In the genomic region with DNA sequence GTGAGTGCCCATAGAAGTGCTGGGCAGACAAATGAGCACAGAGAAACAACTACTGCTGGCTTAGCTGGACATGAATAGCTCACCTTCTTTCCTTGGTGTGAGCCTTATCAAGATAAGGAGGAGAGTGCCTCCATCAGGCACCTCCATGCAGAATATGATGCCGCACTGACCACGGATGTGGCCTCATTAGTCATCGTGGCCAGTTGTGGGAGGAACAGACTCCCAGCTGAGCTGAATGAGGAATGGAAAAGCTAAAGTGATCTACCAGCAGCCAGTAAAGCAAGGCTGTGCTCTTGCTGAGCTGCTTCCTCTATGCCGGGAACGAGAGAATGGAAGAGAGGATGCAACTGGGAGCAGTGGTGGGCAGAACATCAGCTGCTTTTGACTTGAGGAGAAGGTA, we compare ENCODE assay signal across 11 mouse cellular contexts.
A peak's percentile ranks its signal among the peaks of the same experiment; 100 is the strongest.
DNase-seq lines count a peak whose midpoint lies in the region; ATAC-seq and TF ChIP-seq lines count a peak whose summit lies in the region.
"Had no signal": no experiment of that assay in that cellular context is flagged by ENCODE, and none has a peak within 500 bp of the region (broad histone marks: within the 10 kb centered on the region; RNA-seq: fewer than 3 reads in every experiment).

No protein-coding gene starts in this region.

- H3K27me3 ChIP-seq in kidney, embryonic 14.5 days (ENCODE audit: control insufficient read depth, insufficient read depth, low read length) = no peaks in the 10 kb centered on the region
- H3K27me3 ChIP-seq in MEL (ENCODE audit: control insufficient read depth in 1 of 2, insufficient read depth in 2 of 2, low read length in 2 of 2) = no peaks in the 10 kb centered on the region
- H3K27me3 ChIP-seq in megakaryocyte, embryonic 14.5 days (replicated peaks) = no peaks in the 10 kb centered on the region
- H3K27me3 ChIP-seq: embryonic facial prominence, embryonic 12.5 days; liver, embryonic 13.5 days had no signal

- no peak overlapping the region for H3K4me2 ChIP-seq in kidney, embryonic 14.5 days (replicated peaks; ENCODE audit: low read depth, low read length)
- H3K4me2 ChIP-seq: embryonic facial prominence, embryonic 12.5 days; liver, embryonic 13.5 days had no signal

- H3K36me3 ChIP-seq in kidney, embryonic 14.5 days (ENCODE audit: control insufficient read depth, insufficient read depth, low read length) = 0 out of 2 replicates have a peak, but pooled peaks cover under 1% of the 10 kb centered on the region
- peaks cover 6 to 30% of the 10 kb centered on the region in 2 experiments; a peak in 3 of 4 replicates for H3K36me3 ChIP-seq in MEL (ENCODE audit: control insufficient read depth in 1 of 2, insufficient read depth in 2 of 2, low read length in 2 of 2)
- H3K36me3 ChIP-seq in megakaryocyte, embryonic 14.5 days (replicated peaks; ENCODE audit: low read length) = peaks cover 22% of the 10 kb centered on the region
- H3K36me3 ChIP-seq: embryonic facial prominence, embryonic 12.5 days; liver, embryonic 13.5 days had no signal

- TF ChIP-seq EP300 in MEL (IDR thresholded peaks at IDR 0.05; ENCODE audit: low read depth in 1 of 2, low read length in 2 of 2) = no peak

- H3K27ac ChIP-seq in kidney, embryonic 14.5 days (ENCODE audit: low read depth, low read length) = peak overlapping the region; percentile 33; the same call in 1 of the 2 replicates
- no peak overlapping the region for H3K27ac ChIP-seq in MEL (ENCODE audit: control insufficient read depth, low read depth, low read length)
- H3K27ac ChIP-seq: embryonic facial prominence, embryonic 12.5 days; layer of hippocampus, adult 2 months; liver, embryonic 13.5 days had no signal

- peak; percentile 68 for DNase-seq in adrenal gland, adult 2 months
- DNase-seq in adrenal gland, postnatal 25 days = no peak
- no peak for DNase-seq in kidney, postnatal 4 days
- no peak for DNase-seq in MEL (ENCODE audit: low read depth, low spot score)
- DNase-seq in left cerebral cortex, postnatal 25 days (ENCODE audit: low spot score in 2 of 2) = no peak
- DNase-seq: liver, embryonic 13.5 days had no signal

- no peak for TF ChIP-seq POLR2A in MEL (IDR thresholded peaks at IDR 0.05; ENCODE audit: control insufficient read depth in 1 of 2, insufficient read depth in 1 of 2, low read depth in 1 of 2, low read length in 2 of 2, poor library complexity in 1 of 2)

- intact Hi-C loops in left cerebral cortex, postnatal 25 days (cut with DNase I) = no loop called here

- no peak for TF ChIP-seq CTCF in MEL (IDR thresholded peaks at IDR 0.05 in 2 of 3, conservative IDR thresholded peaks at IDR 0.05 in 1 of 3; ENCODE audit: control insufficient read depth in 1 of 3, insufficient read depth in 1 of 3, low read depth in 2 of 3, low read length in 3 of 3, poor library complexity in 1 of 3, severe bottlenecking in 1 of 3)

- H3K4me3 ChIP-seq in kidney, embryonic 14.5 days (ENCODE audit: low read length) = no peak overlapping the region
- H3K4me3 ChIP-seq in MEL (ENCODE audit: control insufficient read depth in 1 of 2, insufficient read depth in 1 of 2, low read depth in 2 of 2, low read length in 2 of 2) = no peak overlapping the region
- H3K4me3 ChIP-seq in megakaryocyte, embryonic 14.5 days (replicated peaks) = peak overlapping the region; percentile 87
- H3K4me3 ChIP-seq: embryonic facial prominence, embryonic 12.5 days; layer of hippocampus, adult 2 months; liver, embryonic 13.5 days had no signal

- H3K9ac ChIP-seq in kidney, embryonic 14.5 days (ENCODE audit: low read depth, low read length) = no peak overlapping the region
- H3K9ac ChIP-seq in MEL (ENCODE audit: control insufficient read depth, low read depth, low read length, poor library complexity, severe bottlenecking) = no peak overlapping the region
- H3K9ac ChIP-seq: embryonic facial prominence, embryonic 12.5 days; liver, embryonic 13.5 days had no signal

- no peak for ATAC-seq in kidney, embryonic 14.5 days (ENCODE audit: low FRiP score, low TSS enrichment)
- ATAC-seq in inflammation-experienced regulatory T-cells, adult 6 months = no peak

- H3K79me2 ChIP-seq in MEL (ENCODE audit: control insufficient read depth, insufficient read depth, low read length, poor library complexity) = peaks cover 11% of the 10 kb centered on the region

- H3K9me3 ChIP-seq in kidney, embryonic 14.5 days (ENCODE audit: control insufficient read depth, low read length) = no peaks in the 10 kb centered on the region
- no peaks in the 10 kb centered on the region for H3K9me3 ChIP-seq in MEL (replicated peaks; ENCODE audit: insufficient read depth, low read length)
- no peaks in the 10 kb centered on the region for H3K9me3 ChIP-seq in megakaryocyte, embryonic 14.5 days
- H3K9me3 ChIP-seq: embryonic facial prominence, embryonic 12.5 days; liver, embryonic 13.5 days had no signal

- peaks cover 58% of the 10 kb centered on the region for H3K4me1 ChIP-seq in kidney, embryonic 14.5 days (ENCODE audit: control insufficient read depth, insufficient read depth, low read length)
- peaks cover 0 to 13% of the 10 kb centered on the region in 2 experiments for H3K4me1 ChIP-seq in MEL (ENCODE audit: control insufficient read depth in 1 of 2, insufficient read depth in 2 of 2, low read length in 2 of 2)
- peaks cover 86% of the 10 kb centered on the region for H3K4me1 ChIP-seq in megakaryocyte, embryonic 14.5 days

- 34% methylated on average over 5 of the region's 5 CpGs for WGBS in kidney, embryonic 14.5 days

- TF ChIP-seq RAD21 in MEL (IDR thresholded peaks at IDR 0.05; ENCODE audit: low read depth, low read length) = no peak

TF ChIP-seq in MEL, 35 proteins besides CTCF, POLR2A, EP300 and RAD21:
- TF ChIP-seq JUND (IDR thresholded peaks at IDR 0.05; ENCODE audit: low read depth, low read length) (no peak), SIN3A (IDR thresholded peaks at IDR 0.05; ENCODE audit: low read length) (no peak), MAFK (IDR thresholded peaks at IDR 0.05; ENCODE audit: borderline replicate concordance, low read depth, low read length) (no peak), USF2 (IDR thresholded peaks at IDR 0.05; ENCODE audit: borderline replicate concordance in 1 of 2, insufficient read depth in 1 of 2, low read depth in 1 of 2, low read length in 2 of 2) (no peak), GATA1 (IDR thresholded peaks at IDR 0.05; ENCODE audit: low read depth, low read length) (0 out of 2 replicates have a peak, but pooled peaks have one; percentile 25)
